Mouse (Mus musculus) adrenal gland (tissue): ENCODE data around the gene Ntm.

ENCODE experiments used
- intact Hi-C: fragments of 180-260 bp; cut with DNase I; formaldehyde crosslinking; loops from one replicate; pipeline ENCODE4 v1.15.1; 2025

The Ntm gene

GRCm38 (mm10) chr9:29342303-29342702, 620.6 kb downstream of the Ntm start:
- intact Hi-C loops: no loop called here

DNA sequence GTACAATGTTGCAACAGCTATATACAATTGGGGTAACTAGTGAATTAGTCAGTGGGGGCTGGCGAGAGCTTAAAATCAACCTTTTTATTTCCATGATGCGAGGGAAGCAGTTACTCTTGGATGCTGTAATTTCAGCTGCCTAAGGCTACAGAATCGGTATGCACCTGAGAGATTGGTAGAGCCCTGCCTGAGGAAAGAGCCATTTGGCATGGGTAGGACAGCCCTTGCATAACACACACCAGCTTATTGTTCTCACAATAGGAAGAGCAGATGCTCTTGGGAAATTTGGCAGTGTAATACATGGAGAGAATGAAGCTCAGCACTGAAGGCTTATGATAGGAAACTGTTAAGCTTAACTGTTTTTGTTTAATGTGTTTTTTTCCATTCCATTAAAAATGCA, 621.6 kb downstream of the Ntm start:
- intact Hi-C loops: no loop called here

DNA sequence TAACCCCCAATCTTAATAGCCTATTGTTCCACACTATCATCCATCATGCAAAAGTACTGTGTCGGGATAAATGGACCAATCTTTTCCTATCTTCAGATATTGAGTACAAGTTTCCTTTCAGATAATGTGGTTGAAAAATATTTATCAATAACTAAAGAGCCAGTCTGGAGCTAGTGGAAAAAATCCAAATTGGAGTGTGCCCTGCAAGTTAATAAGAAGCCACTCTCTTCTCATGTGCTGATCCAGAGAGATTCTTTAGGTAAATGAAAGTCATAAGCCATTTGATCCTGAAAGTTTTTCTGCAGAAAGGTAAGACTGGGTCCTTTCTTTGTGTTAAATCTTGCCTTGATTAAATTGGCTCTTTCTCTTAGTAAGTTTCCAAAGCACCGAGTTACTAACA, 627.3 kb downstream of the Ntm start:
- intact Hi-C loops: no loop called here

- intact Hi-C loops: no loop called here
These were observed 630.4 kb downstream of the Ntm start for GRCm38 (mm10) chr9:29332296-29333090.

DNA sequence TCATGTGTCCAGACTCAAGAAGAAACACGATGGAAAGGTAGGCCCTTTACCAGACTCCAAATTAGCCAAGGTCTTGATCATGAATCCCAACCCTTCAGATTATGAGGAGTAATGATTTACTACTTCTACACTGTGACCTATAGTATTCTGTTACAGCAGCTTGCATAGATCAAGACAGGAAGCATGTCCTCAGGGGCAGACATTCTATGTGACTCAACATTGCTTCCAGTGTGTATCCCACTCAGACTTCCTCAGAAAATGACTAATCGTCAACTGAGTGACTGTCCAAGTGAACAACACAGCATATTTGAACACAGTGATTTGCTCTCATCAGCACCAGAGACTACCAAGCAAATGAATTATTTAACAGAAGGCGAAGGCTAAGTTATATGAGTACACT, 632.5 kb downstream of the Ntm start:
- intact Hi-C loops: no loop called here

DNA sequence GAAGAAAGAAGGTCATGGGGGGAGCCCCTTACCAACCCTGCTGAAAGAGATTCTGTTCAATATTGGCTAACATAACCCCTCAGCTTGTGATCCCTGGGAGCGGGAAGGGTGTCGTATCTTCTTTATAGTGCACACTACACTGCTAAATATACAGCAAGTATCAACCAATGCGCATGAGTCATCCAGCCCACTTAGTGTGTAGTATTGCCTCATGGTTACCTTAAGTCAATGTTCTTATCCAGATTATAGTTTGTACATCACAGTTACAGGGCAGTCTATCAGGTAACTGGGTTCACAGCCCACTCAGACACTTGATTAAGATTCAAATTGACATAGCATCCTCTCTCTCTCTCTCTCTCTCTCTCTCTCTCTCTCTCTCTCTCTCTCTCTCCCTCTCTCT, 636.7 kb downstream of the Ntm start:
- intact Hi-C loops: no loop called here

DNA sequence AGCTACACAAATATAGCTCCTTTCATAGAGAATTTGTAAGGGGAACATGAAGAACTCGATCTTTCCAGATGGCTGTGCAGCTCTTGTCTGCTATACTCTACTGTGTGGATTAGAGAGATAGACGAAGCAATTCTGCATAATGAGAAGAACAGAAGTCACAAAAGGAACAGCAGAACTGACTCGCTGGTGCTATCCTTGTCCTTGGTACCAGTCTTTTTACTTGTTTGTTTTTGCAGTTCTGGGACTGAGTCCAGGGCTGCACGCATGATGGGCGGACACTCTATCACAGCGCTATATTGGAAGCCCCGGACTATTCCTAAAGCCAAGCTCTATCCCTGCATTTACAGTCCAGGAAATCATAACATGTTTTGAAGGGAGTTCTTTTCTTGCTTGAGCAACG, 637.8 kb downstream of the Ntm start:
- intact Hi-C loops: no loop called here

- intact Hi-C loops: no loop called here
These were observed 643.7 kb downstream of the Ntm start for GRCm38 (mm10) chr9:29319197-29319596.

DNA sequence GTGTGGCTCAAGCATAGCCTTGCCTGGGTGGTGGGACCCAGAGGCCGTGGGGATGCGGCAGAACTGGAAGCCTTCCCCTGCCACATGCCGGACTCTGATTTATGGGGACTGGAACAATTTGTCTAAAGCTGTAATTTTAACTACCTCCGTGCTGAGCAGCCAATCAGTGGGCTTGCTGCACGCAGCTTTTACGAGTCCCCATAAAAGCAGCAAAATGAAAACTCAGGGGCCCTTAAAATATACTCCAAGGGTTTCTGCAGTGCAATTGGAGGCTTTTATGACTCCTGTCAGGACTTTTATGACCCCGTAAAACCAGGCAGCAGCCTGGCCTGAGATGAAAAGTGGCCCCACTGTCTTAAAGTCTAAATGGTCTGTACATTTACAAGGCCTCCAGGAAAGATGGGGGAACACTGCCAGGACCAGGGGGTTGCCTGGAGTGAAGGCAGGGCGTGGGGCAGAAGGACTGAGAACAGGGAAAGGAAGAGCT, 644.2 kb downstream of the Ntm start:
- intact Hi-C loops: no loop called here

DNA sequence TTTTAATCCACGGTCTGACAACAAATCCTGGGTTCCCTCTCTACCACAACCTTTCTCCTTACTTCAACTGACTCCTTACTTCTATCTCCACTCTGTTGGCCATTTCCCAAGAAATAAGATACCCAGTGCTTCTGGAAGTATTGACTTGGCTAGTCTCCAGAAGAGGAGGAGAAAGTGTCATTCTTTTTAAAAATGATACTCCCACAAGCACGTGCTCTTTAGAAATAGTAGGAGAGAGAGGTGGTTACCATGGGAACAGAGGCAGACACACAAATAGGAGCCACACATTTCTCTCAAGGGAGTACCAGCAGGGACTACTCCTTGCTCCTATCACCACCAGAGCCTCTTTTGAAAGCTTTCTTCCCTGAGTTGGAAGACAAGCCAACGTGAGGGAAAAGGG, 645.3 kb downstream of the Ntm start:
- intact Hi-C loops: no loop called here

DNA sequence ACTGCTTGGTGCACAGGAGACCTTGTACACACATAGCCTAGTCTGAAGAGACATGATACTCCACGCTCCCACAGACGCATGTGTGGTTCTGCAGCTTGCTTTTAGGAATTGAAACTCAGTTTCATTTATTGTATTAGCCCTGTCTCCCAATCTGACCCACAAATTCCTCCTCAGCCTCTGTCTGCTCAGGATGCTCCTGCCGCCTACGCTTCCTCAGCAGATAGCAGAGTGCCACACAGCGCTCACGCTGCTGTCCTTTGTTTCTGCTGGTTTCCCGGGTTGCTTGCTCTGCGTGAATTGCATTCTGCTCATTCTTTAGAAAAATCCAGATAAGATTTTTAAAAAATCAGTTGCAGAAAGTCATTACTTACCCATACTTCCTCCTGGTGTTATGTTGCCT, 647.1 kb downstream of the Ntm start:
- intact Hi-C loops: no loop called here

DNA sequence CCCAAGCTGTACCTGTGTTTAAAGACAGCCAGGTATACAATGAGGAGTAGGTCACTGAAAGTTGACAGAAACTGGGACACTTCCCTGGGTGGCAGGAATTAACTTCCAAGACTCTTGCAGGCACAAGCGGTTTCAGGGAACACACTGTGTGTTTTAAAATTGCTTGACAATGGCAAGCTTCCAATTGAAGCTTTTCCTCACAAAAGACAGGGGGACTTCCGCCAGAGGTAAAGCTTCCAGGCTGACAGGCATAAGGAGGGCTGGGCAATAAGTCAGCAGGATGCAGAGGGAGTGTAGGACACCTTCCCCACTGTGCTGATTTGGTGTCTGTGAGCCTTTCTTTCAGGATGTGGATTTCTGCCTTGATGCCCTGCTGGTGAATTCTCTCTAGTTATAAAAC, 656.0 kb downstream of the Ntm start:
- intact Hi-C loops: no loop called here

- intact Hi-C loops: no loop called here
These were observed 664.6 kb downstream of the Ntm start for GRCm38 (mm10) chr9:29298340-29298739.

- intact Hi-C loops: no loop called here
These were observed 666.2 kb downstream of the Ntm start for GRCm38 (mm10) chr9:29296752-29297151.

DNA sequence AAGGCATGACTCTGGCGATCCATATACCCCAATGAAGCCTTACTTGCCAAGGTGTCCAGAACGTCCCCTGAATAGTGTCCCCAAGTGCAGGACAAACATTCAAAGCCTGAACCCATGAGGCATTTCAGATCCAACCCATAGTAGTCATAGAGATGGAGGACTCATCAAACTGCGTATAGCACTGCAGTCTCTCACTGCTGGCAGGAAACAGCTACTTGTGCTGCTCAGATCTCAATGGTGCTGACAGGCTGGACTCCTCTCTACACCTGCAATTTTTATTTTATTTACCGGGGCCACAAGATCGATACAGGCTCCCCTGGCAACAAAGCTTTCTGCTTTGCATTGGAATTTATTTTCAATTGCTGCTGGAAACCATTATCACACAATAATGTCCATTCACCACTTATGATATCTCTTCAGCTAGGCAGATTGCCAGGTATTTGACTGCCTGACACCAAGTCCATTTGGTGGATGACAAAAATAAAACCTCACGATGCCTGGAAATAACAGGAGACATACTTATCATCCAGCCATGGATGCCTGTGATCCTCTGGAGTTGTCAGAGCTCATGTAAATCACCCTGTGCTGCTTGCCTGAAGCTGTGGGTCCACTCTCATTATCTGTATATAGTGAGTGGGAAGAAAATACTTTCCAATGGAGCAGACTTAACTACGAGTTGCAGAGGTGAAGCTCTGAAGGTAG, 674.8 kb downstream of the Ntm start:
- intact Hi-C loops: no loop called here

- intact Hi-C loops: no loop called here
These were observed 677.8 kb downstream of the Ntm start for GRCm38 (mm10) chr9:29285144-29285543.

- intact Hi-C loops: no loop called here
These were observed 690.1 kb downstream of the Ntm start for GRCm38 (mm10) chr9:29272861-29273260.

- intact Hi-C loops: no loop called here
These were observed 693.0 kb downstream of the Ntm start for GRCm38 (mm10) chr9:29269988-29270387.

DNA sequence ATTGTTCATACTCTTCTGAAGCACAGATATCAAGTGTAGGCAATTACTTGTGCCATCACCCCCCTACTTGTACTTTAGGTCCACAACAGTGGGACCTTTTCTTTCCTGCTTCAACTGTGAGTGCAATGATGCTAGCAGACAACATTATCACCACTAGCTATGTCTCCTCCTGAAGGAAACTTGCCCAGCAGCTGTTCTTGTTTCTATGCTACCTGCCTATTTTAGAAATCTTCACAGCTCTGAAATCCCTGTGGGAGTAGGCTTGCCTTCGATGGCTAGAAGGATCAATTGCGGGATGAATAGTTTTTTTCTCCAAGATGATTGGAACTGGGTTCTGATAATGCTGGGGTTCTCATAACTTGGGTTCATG, 693.7 kb downstream of the Ntm start:
- intact Hi-C loops: no loop called here

GRCm38 (mm10) chr9:29268583-29269276, 694.2 kb downstream of the Ntm start:
- intact Hi-C loops: no loop called here

DNA sequence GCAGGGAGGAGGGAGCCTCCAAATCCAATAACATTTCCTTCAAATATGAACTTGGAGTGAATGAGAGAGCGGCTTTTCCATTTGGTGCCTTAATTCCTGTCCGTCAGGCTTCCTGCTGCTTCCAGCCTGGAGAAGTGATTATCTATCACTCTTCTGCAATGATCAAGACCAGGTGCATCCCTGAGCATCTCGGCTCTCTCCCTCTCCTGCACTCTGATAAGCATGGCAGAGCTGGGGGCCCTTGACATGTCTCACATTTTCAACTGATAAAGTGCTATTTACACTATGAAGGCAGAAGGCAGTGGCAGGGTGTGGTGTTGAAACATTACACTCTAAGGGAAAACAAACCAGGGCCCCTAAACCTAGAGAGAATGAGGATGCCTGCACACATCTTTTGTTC, 695.3 kb downstream of the Ntm start:
- intact Hi-C loops: no loop called here

DNA sequence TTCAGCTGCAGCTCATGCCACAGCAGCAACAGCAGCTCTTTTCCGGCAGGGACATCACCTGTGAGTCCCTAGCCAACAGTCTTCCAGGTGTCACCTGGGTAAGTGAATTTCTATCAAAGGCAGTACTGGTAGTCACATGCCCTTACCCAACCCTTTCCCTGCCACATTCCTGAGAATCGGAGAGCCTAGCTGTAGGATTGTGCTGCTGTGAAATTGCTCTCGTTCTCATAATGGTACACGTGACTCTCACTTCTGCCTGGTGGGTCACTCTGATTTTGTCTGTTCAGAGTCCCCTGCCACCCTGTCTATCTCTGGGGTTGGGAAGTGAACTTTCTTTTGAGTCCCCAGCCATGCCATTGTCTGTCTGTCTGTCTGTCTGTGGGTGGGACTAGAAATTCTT, 697.8 kb downstream of the Ntm start:
- intact Hi-C loops: no loop called here
